Mouse (Mus musculus): ENCODE measurements around the gene Olfr101. TPM values are rescaled to one million over a fixed set of nuclear protein-coding genes. Genes with fewer than 3 reads are reported as not detected.
A peak's percentile ranks its signal among the peaks of the same experiment; 100 is the strongest.

Gene Olfr101
- not detected in 2 replicates for polyA plus RNA-seq (2015; fragmentation: Nextera tagmentation; extraction: Ambion mirVana)

- no peak for DNase-seq (ENCODE audit: low spot score)
Measured at GRCm38 (mm10) chr17:37304213-37304612, at the start of gene Olfr101. TSS of gene Olfr101 (minus strand) at chr17:37304313.

GRCm38 (mm10) chr17:37339598-37339997 is 35.5 kb upstream of the Olfr101 start, which contains the start of gene Olfr103:
TSS of gene Olfr103 (minus strand) at chr17:37339698.
- DNase-seq (ENCODE audit: low spot score), result no peak

GRCm38 (mm10) chr17:37316954-37317353 is 12.8 kb upstream of the Olfr101 start, which contains the start of gene Olfr102:
TSS of gene Olfr102 (minus strand) at chr17:37317054.
- no peak for DNase-seq (ENCODE audit: low spot score)

GRCm38 (mm10) chr17:37310146-37310699 is 6.1 kb upstream of the Olfr101 start:
- DNase-seq (ENCODE audit: low spot score), result no peak

- DNase-seq (ENCODE audit: low spot score), result no peak
Measured at GRCm38 (mm10) chr17:37308483-37308882, 4.4 kb upstream of the Olfr101 start.

GRCm38 (mm10) chr17:37283360-37283759 is 20.8 kb downstream of the Olfr101 start, which contains the start of gene Olfr99:
TSS of gene Olfr99 (minus strand) at chr17:37283460.
- DNase-seq (ENCODE audit: low spot score), result no peak

GRCm38 (mm10) chr17:37280331-37280730 is 23.8 kb downstream of the Olfr101 start:
- no peak for DNase-seq (ENCODE audit: low spot score)

GRCm38 (mm10) chr17:37276573-37276972 is 27.5 kb downstream of the Olfr101 start:
- no peak for DNase-seq (ENCODE audit: low spot score)

GRCm38 (mm10) chr17:37275626-37276248 is 28.4 kb downstream of the Olfr101 start:
- DNase-seq (ENCODE audit: low spot score), result no peak

GRCm38 (mm10) chr17:37270702-37271092 is 33.4 kb downstream of the Olfr101 start:
- DNase-seq (ENCODE audit: low spot score), result peak; percentile 81

- DNase-seq (ENCODE audit: low spot score), result peak; percentile 94
Measured at GRCm38 (mm10) chr17:37270058-37270701, 33.9 kb downstream of the Olfr101 start, which contains the start of gene H2-M3. TSS of gene H2-M3 (plus strand) at chr17:37270220.

- no peak for DNase-seq (ENCODE audit: low spot score)
Measured at GRCm38 (mm10) chr17:37263626-37264025, 40.5 kb downstream of the Olfr101 start, which contains the start of gene Olfr98. TSS of gene Olfr98 (minus strand) at chr17:37263749.

- DNase-seq (ENCODE audit: low spot score), result peak; percentile 6
Measured at GRCm38 (mm10) chr17:37250544-37250943, 53.6 kb downstream of the Olfr101 start.

GRCm38 (mm10) chr17:37249460-37249859 is 54.7 kb downstream of the Olfr101 start:
- DNase-seq (ENCODE audit: low spot score), result no peak

Other genes starting within 250 kb of the Olfr101 start
- gene Olfr90, start 215.8 kb downstream of the Olfr101 start, polyA plus RNA-seq (2015; fragmentation: Nextera tagmentation; extraction: Ambion mirVana), result not detected in 2 replicates
- not detected in 2 replicates for gene Olfr91, start 206.0 kb downstream of the Olfr101 start, polyA plus RNA-seq (2015; fragmentation: Nextera tagmentation; extraction: Ambion mirVana)
- not detected in 2 replicates for gene Olfr92, start 184.2 kb downstream of the Olfr101 start, polyA plus RNA-seq (2015; fragmentation: Nextera tagmentation; extraction: Ambion mirVana)
- gene Olfr93, start 142.8 kb downstream of the Olfr101 start, polyA plus RNA-seq (2015; fragmentation: Nextera tagmentation; extraction: Ambion mirVana), result not detected in 2 replicates
- 83.6 and 90.3 TPM in 2 replicates for gene Ubd, start 110.4 kb downstream of the Olfr101 start, polyA plus RNA-seq (2015; fragmentation: Nextera tagmentation; extraction: Ambion mirVana)
- not detected in 2 replicates for gene Olfr94, start 103.3 kb downstream of the Olfr101 start, polyA plus RNA-seq (2015; fragmentation: Nextera tagmentation; extraction: Ambion mirVana)
- not detected in 2 replicates for gene Olfr95, start 91.2 kb downstream of the Olfr101 start, polyA plus RNA-seq (2015; fragmentation: Nextera tagmentation; extraction: Ambion mirVana)
- not detected in 2 replicates for gene Olfr96, start 84.2 kb downstream of the Olfr101 start, polyA plus RNA-seq (2015; fragmentation: Nextera tagmentation; extraction: Ambion mirVana)
- not detected in 2 replicates for gene Olfr97, start 67.0 kb downstream of the Olfr101 start, polyA plus RNA-seq (2015; fragmentation: Nextera tagmentation; extraction: Ambion mirVana)
- not detected in 2 replicates for gene Olfr98, start 40.6 kb downstream of the Olfr101 start, polyA plus RNA-seq (2015; fragmentation: Nextera tagmentation; extraction: Ambion mirVana)
- 21.7 TPM in 2 replicates for gene H2-M3, start 34.1 kb downstream of the Olfr101 start, polyA plus RNA-seq (2015; fragmentation: Nextera tagmentation; extraction: Ambion mirVana)
- gene Olfr99, start 20.9 kb downstream of the Olfr101 start, polyA plus RNA-seq (2015; fragmentation: Nextera tagmentation; extraction: Ambion mirVana), result 0.14 and 0.30 TPM in 2 replicates
- gene Olfr102, start 12.7 kb upstream of the Olfr101 start, polyA plus RNA-seq (2015; fragmentation: Nextera tagmentation; extraction: Ambion mirVana), result not detected in 2 replicates
- gene Olfr103, start 35.4 kb upstream of the Olfr101 start, polyA plus RNA-seq (2015; fragmentation: Nextera tagmentation; extraction: Ambion mirVana), result not detected in 2 replicates
- gene Olfr104-ps, start 55.3 kb upstream of the Olfr101 start, polyA plus RNA-seq (2015; fragmentation: Nextera tagmentation; extraction: Ambion mirVana), result not detected in 2 replicates
- gene Olfr105-ps, start 74.7 kb upstream of the Olfr101 start, polyA plus RNA-seq (2015; fragmentation: Nextera tagmentation; extraction: Ambion mirVana), result 0.04 TPM in 1 of 2 replicates, not detected in the other
- not detected in 2 replicates for gene Olfr106-ps, start 86.1 kb upstream of the Olfr101 start, polyA plus RNA-seq (2015; fragmentation: Nextera tagmentation; extraction: Ambion mirVana)
- not detected in 2 replicates for gene Olfr107, start 94.9 kb upstream of the Olfr101 start, polyA plus RNA-seq (2015; fragmentation: Nextera tagmentation; extraction: Ambion mirVana)
- not detected in 2 replicates for gene Olfr108, start 141.2 kb upstream of the Olfr101 start, polyA plus RNA-seq (2015; fragmentation: Nextera tagmentation; extraction: Ambion mirVana)
- 0.03 TPM in 1 of 2 replicates, not detected in the other for gene Olfr109, start 154.6 kb upstream of the Olfr101 start, polyA plus RNA-seq (2015; fragmentation: Nextera tagmentation; extraction: Ambion mirVana)
- gene H2-M2, start 179.2 kb upstream of the Olfr101 start, polyA plus RNA-seq (2015; fragmentation: Nextera tagmentation; extraction: Ambion mirVana), result 8.1 and 9.9 TPM in 2 replicates
- 0.29 and 0.30 TPM in 2 replicates for gene Olfr110, start 188.2 kb upstream of the Olfr101 start, polyA plus RNA-seq (2015; fragmentation: Nextera tagmentation; extraction: Ambion mirVana)
- gene Olfr111, start 203.7 kb upstream of the Olfr101 start, polyA plus RNA-seq (2015; fragmentation: Nextera tagmentation; extraction: Ambion mirVana), result 0.08 and 0.18 TPM in 2 replicates